Mouse (Mus musculus): ENCODE measurements around the gene Gnat1.

The Gnat1 gene

DNA sequence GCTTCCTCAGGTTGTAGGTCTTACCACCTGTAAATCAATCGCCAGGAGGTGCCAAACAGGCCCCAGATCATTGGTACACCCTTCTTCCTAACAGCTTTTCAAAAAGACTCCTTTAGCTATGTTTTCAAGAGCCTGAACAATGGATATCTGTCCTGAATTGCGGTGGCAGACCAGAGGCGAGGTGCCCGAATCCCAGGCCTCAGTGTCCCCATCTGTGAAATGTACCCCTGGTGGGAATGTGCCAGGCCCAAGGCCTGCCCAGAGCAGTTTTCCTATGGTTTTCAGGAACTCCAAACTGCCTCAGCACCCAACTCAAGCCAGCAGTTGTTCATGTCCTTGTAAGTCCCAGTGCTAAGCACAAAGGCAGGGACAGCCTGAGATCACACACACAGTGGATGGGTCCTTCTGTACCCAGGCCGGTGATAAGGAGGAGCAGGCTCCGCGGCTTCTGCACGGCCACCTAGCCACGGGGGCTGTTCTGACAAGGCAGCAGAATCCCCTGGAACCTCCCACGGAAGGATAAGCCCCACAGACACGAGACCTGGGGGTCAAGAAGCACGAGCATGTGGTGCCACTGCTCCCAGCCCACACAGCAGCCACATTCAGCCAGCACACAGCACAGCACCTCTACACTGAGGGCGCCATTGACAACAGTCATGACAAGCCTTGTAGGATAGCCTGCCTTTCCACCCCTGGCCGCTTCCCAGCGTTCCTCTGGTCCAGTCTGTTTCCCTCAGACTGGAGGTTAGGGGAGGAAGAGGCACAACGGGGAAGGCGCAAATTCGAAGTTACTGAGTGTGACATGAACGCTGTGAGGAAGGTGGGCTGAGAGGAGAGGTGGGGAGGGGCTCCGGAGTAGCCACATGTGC is 51.9 kb downstream of the Gnat1 start:
- no peak for DNase-seq (ENCODE audit: low read depth in 1 of 2, low spot score in 2 of 2)

- peak in 1 of 2 experiments; percentile 45 for DNase-seq (ENCODE audit: low read depth in 1 of 2, low spot score in 2 of 2)
These were observed 52.7 kb downstream of the Gnat1 start for GRCm38 (mm10) chr9:107626844-107627277.

- no peak for DNase-seq (ENCODE audit: low read depth in 1 of 2, low spot score in 2 of 2)
These were observed 53.2 kb downstream of the Gnat1 start for GRCm38 (mm10) chr9:107626158-107626843.

GRCm38 (mm10) chr9:107625351-107626128 is 54.0 kb downstream of the Gnat1 start:
- no peak for DNase-seq (ENCODE audit: low read depth in 1 of 2, low spot score in 2 of 2)

DNA sequence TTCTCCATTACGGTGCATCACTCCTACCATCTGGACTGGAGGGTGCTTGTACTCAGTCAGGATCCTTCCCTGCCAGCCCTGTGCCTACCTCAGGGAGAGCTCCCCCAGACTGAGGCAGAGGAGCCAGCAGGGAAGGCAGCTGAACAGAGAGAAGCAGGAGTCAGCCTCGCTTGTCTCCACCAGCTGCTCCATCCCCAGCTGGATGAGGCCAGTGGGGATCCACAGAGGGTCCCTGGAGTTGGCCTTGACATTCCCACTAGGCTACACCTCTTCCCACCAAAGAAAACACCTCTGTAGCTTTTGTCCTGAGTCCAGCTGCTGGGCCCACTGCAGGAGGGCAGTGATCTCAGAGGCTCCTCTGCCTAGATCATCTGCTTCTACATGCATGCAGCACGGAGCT is 54.6 kb downstream of the Gnat1 start:
- DNase-seq (ENCODE audit: low read depth in 1 of 2, low spot score in 2 of 2) = no peak

DNA sequence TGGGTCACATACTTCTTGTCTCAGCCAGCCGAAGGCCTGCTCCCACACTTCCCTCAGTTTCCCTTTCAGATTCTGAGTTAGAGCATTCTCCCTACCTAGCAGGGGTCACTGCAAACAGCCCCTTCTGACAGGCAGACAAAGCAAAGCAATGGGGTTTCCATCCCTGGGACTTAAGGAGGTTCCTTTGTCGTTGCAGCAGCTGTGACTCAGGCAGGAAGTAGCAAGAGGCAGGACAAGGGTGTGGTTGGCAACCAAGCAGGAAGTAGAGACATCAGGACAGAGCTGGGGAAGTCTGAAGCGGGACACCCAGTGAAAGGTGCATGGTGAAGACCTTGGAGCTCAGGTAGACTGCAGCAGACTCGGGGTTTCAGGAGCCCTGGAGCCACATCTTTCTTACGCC is 55.0 kb downstream of the Gnat1 start:
- peak in 1 of 2 experiments; percentile 36 for DNase-seq (ENCODE audit: low read depth in 1 of 2, low spot score in 2 of 2)

All from monocyte, adult 2 months (primary cell).